Mouse (Mus musculus): ENCODE data around the gene Crmp1. TPM values are rescaled to one million over a fixed set of nuclear protein-coding genes. Genes with fewer than 3 reads are reported as not detected.

The Crmp1 gene
- polyA plus RNA-seq, 1 experiment from 2014 or later: 497 TPM

Other genes starting within 250 kb of the Crmp1 start
- gene Gm1043, start 156.6 kb upstream of the Crmp1 start, polyA plus RNA-seq (2016; fragmentation: Nextera tagmentation; extraction: Ambion mirVana): 0.36 and 0.52 TPM in 2 replicates
- gene Evc, start 95.0 kb downstream of the Crmp1 start, polyA plus RNA-seq (2016; fragmentation: Nextera tagmentation; extraction: Ambion mirVana): 17.2 and 18.3 TPM in 2 replicates
- 12.3 and 13.3 TPM in 2 replicates for gene Evc2, start 96.6 kb downstream of the Crmp1 start, polyA plus RNA-seq (2016; fragmentation: Nextera tagmentation; extraction: Ambion mirVana)